In genomic region chr3:103913451-103913961, GRCm38 (mm10) we compare ENCODE assay signal across 7 mouse cellular contexts. TPM values are rescaled to one million over a fixed set of nuclear protein-coding genes. Genes with fewer than 3 reads are reported as not detected.
A peak's percentile ranks its signal among the peaks of the same experiment; 100 is the strongest.
DNase-seq lines count a peak whose midpoint lies in the region; ATAC-seq and TF ChIP-seq lines count a peak whose summit lies in the region.

No protein-coding gene starts in this region.

- ATAC-seq in forebrain, postnatal 0 days, result peak; percentile 0; the same call in 1 of the 2 replicates
- no peak for ATAC-seq in limb, embryonic 11.5 days (ENCODE audit: insufficient number of reproducible peaks, low FRiP score, low TSS enrichment, low read depth)
- ATAC-seq in midbrain, embryonic 15.5 days (replicated peaks), result peak; percentile 24

- no peaks in the 10 kb centered on the region for H3K9me3 ChIP-seq in forebrain, postnatal 0 days (ENCODE audit: low read length)
- H3K9me3 ChIP-seq in limb, embryonic 11.5 days (ENCODE audit: control insufficient read depth, low read length), result no peaks in the 10 kb centered on the region
- H3K9me3 ChIP-seq in midbrain, embryonic 15.5 days, result no peaks in the 10 kb centered on the region

- peak overlapping the region; percentile 70 for H3K4me2 ChIP-seq in forebrain, postnatal 0 days (ENCODE audit: low read depth)
- peak overlapping the region; percentile 44 for H3K4me2 ChIP-seq in limb, embryonic 11.5 days (ENCODE audit: low read depth, severe bottlenecking)
- H3K4me2 ChIP-seq in midbrain, embryonic 15.5 days, result peak overlapping the region; percentile 72

- peaks cover 4% of the 10 kb centered on the region; the same call in 1 of the 2 replicates for H3K4me1 ChIP-seq in forebrain, postnatal 0 days (ENCODE audit: insufficient read depth)
- peaks cover 7% of the 10 kb centered on the region for H3K4me1 ChIP-seq in limb, embryonic 11.5 days (ENCODE audit: control insufficient read depth, insufficient read depth, low read length)
- H3K4me1 ChIP-seq in midbrain, embryonic 15.5 days, result peaks cover 16% of the 10 kb centered on the region

- H3K9ac ChIP-seq in forebrain, postnatal 0 days, result peak overlapping the region; percentile 47
- H3K9ac ChIP-seq in limb, embryonic 11.5 days (ENCODE audit: low read length), result peak overlapping the region; percentile 57; the same call in 1 of the 2 replicates
- H3K9ac ChIP-seq in midbrain, embryonic 15.5 days, result peak overlapping the region; percentile 45

- no peaks in the 10 kb centered on the region for H3K27me3 ChIP-seq in forebrain, postnatal 0 days (ENCODE audit: insufficient read depth, low read length)
- no peaks in the 10 kb centered on the region for H3K27me3 ChIP-seq in limb, embryonic 11.5 days (ENCODE audit: control insufficient read depth, insufficient read depth, low read length)
- H3K27me3 ChIP-seq in midbrain, embryonic 15.5 days (replicated peaks), result no peaks in the 10 kb centered on the region

- DNase-seq in right cerebral cortex, postnatal 4 days, result peak; percentile 13
- DNase-seq in right cerebral cortex, postnatal 14 days, result no peak
- DNase-seq in c-Kit-negative CD71-positive TER-119-positive erythroid progenitor cells, embryonic 14.5 days (ENCODE audit: low read depth, low spot score), result peak; percentile 49
- no peak for DNase-seq in forebrain, postnatal 0 days
- peak; percentile 50 for DNase-seq in limb, embryonic 11.5 days (ENCODE audit: low spot score)
- DNase-seq in ovary, adult 18-20 months (ENCODE audit: low spot score), result no peak

- 3% methylated on average over 11 of the region's 11 CpGs for WGBS in forebrain, postnatal 0 days
- WGBS in limb, embryonic 11.5 days, result 9% methylated on average over 11 of the region's 11 CpGs
- WGBS in midbrain, embryonic 15.5 days, result 5% methylated on average over 11 of the region's 11 CpGs

- no peak for TF ChIP-seq CTCF in forebrain, postnatal 0 days (IDR thresholded peaks at IDR 0.05; ENCODE audit: low read depth)

- peak overlapping the region; percentile 92 for H3K27ac ChIP-seq in forebrain, postnatal 0 days (ENCODE audit: low read depth, low read length)
- H3K27ac ChIP-seq in limb, embryonic 11.5 days (replicated peaks; ENCODE audit: low read depth, low read length), result peak overlapping the region; percentile 60
- peak overlapping the region; percentile 91 for H3K27ac ChIP-seq in midbrain, embryonic 15.5 days

- peak overlapping the region; percentile 83 for H3K4me3 ChIP-seq in forebrain, postnatal 0 days (ENCODE audit: low read depth, low read length)
- H3K4me3 ChIP-seq in limb, embryonic 11.5 days (ENCODE audit: low read depth, low read length), result peak overlapping the region; percentile 99
- H3K4me3 ChIP-seq in midbrain, embryonic 15.5 days, result peak overlapping the region; percentile 79

- H3K36me3 ChIP-seq in forebrain, postnatal 0 days (ENCODE audit: insufficient read depth), result no peaks in the 10 kb centered on the region
- no peaks in the 10 kb centered on the region for H3K36me3 ChIP-seq in limb, embryonic 11.5 days (ENCODE audit: control insufficient read depth, insufficient read depth, low read length)
- H3K36me3 ChIP-seq in midbrain, embryonic 15.5 days (replicated peaks), result no peaks in the 10 kb centered on the region

RNA-seq across cellular contexts. Expression of gene Rsbn1, which starts 0.4 kb away (rescaled TPM):
- total RNA-seq in forebrain, postnatal 0 days (2014; rRNA removed), result 29.9 and 36.6 TPM in 2 replicates
- 14.6 and 19.2 TPM in 2 replicates for polyA plus RNA-seq in forebrain, postnatal 0 days (2015; fragmentation: Nextera tagmentation; extraction: Ambion mirVana)
- 19.8 and 19.9 TPM in 2 replicates for polyA plus RNA-seq in limb, embryonic 11.5 days (2014; fragmentation: Nextera tagmentation; extraction: Ambion mirVana)
- polyA plus RNA-seq in midbrain, embryonic 15.5 days (2015; fragmentation: Nextera tagmentation; extraction: Ambion mirVana), result 22.8 and 23.0 TPM in 2 replicates

RNA-seq across cellular contexts. Expression of gene Ptpn22, which starts 53.9 kb away (rescaled TPM):
- 0.19 and 0.46 TPM in 2 replicates for total RNA-seq in forebrain, postnatal 0 days (2014; rRNA removed)
- polyA plus RNA-seq in forebrain, postnatal 0 days (2015; fragmentation: Nextera tagmentation; extraction: Ambion mirVana), result 0.43 and 0.46 TPM in 2 replicates
- 0.17 and 0.35 TPM in 2 replicates for polyA plus RNA-seq in limb, embryonic 11.5 days (2014; fragmentation: Nextera tagmentation; extraction: Ambion mirVana)
- polyA plus RNA-seq in midbrain, embryonic 15.5 days (2015; fragmentation: Nextera tagmentation; extraction: Ambion mirVana), result 0.22 and 0.51 TPM in 2 replicates

RNA-seq across cellular contexts. Expression of gene Phtf1, which starts 54.4 kb away (rescaled TPM):
- total RNA-seq in forebrain, postnatal 0 days (2014; rRNA removed), result 25.9 and 31.2 TPM in 2 replicates
- polyA plus RNA-seq in forebrain, postnatal 0 days (2015; fragmentation: Nextera tagmentation; extraction: Ambion mirVana), result 12.1 and 15.3 TPM in 2 replicates
- polyA plus RNA-seq in limb, embryonic 11.5 days (2014; fragmentation: Nextera tagmentation; extraction: Ambion mirVana), result 42.2 and 46.1 TPM in 2 replicates
- 25.0 and 26.2 TPM in 2 replicates for polyA plus RNA-seq in midbrain, embryonic 15.5 days (2015; fragmentation: Nextera tagmentation; extraction: Ambion mirVana)

Comparison
In these comparisons a context has a peak if more than half of its experiments do, and no peak if none do; other contexts are left out.
1. DNase-seq: peak in right cerebral cortex, postnatal 4 days (single experiment), c-Kit-negative CD71-positive TER-119-positive erythroid progenitor cells, embryonic 14.5 days (single experiment) and limb, embryonic 11.5 days (single experiment); none in right cerebral cortex, postnatal 14 days (single experiment), forebrain, postnatal 0 days (single experiment) and ovary, adult 18-20 months (single experiment).
2. Peak in every context shown above with its lines, with median percentiles within 50 percentile points of each other: H3K27ac ChIP-seq, H3K4me2 ChIP-seq, H3K4me3 ChIP-seq and H3K9ac ChIP-seq.